Mouse (Mus musculus) lung, postnatal 0 days (tissue): ENCODE results near the gene Irf4.

Experiments used
- CTCF ChIP-seq: IDR thresholded peaks from 2 replicates; pipeline ENCODE4 v1.5.1; 2016; ENCODE audit warnings: antibody characterized with exemption, mild to moderate bottlenecking
- EP300 ChIP-seq: IDR thresholded peaks from 2 replicates; pipeline ENCODE4 v1.6.1; 2016; ENCODE audit warnings: antibody characterized with exemption, mild to moderate bottlenecking, control low read depth

DNA sequence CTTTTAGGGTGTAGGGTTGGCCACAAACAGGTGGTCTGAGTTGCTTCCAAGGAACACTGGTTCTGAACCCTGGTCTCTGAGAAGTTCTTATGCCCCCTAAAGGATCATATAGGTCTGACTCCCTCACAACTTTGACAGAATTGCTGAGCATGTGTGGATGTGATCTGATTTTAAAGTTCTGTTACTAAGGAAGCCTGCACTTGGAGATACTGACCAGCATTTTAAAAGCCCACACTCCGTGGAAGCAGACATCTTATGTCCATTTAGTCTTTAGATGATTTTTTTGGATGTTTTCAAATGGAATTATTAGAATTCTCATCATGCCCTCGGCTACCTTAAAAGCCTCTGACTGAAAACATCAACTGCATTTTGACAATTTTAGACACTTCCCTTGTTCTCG lies 6.6 kb downstream of the Irf4 start:
- no peak for TF ChIP-seq CTCF
- no peak for TF ChIP-seq EP300
